In the genomic region with DNA sequence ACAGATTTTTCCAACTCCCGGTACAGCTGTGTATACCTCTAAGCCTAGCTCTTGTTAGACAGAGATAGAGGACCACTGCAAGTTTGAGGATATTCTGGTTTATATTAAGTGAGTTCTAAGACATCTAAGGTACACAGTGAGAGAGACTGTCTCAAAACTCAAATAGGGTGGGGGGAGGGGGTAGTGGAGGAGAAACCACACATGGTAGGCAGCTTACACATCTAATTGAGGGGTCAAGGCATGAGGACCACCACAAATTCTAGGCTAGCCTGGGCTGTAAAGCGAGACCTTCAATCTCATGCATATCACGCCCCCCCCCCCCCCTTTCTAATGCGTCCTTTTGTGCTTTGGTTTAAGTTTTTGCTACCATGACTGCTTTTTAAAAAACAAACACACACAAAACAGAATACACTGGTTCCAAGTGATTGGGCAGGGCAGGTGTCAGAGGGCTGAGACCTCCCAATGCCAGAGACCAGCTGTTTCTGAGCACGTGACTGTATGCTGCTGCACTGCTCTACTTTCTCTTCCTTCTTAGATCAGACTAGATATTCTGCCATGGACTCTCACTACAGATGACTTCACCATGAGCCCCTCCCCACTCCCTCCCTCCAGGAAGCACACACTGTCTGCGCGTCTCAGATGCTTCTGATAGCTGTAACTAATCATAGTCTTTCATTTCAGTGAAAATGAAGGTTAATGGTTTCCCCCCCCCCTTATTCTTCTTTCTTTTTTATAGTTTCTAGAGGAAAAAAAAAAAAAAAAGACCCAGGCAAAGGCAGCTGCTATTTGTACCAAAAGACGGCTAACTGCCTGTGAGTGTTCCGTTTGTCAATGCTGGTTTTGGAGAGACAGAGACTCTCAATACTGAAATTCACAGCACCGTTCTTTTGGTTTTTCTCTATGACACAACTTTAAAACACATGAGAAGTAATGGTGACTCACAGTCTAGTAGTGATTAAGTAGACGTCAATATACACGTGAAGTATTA, we compare ENCODE assay signal across 8 mouse cellular contexts. TPM values are rescaled to one million over a fixed set of nuclear protein-coding genes. Genes with fewer than 3 reads are reported as not detected.
DNase-seq lines count a peak whose midpoint lies in the region; ATAC-seq and TF ChIP-seq lines count a peak whose summit lies in the region.

No protein-coding gene starts in this region.

- ATAC-seq in forebrain, embryonic 11.5 days (replicated peaks; ENCODE audit: low FRiP score) = 0 out of 2 replicates have a peak, but pooled peaks have one; percentile 55
- peak; percentile 92 for ATAC-seq in intestine, embryonic 15.5 days
- ATAC-seq in lung, postnatal 0 days = peak; percentile 86

- no peak overlapping the region for H3K4me2 ChIP-seq in forebrain, embryonic 11.5 days (ENCODE audit: low read depth, low read length, severe bottlenecking)
- H3K4me2 ChIP-seq in intestine, embryonic 15.5 days (replicated peaks) = no peak overlapping the region
- no peak overlapping the region for H3K4me2 ChIP-seq in lung, postnatal 0 days (replicated peaks; ENCODE audit: low read depth, low read length)

- H3K4me3 ChIP-seq in forebrain, embryonic 11.5 days (ENCODE audit: low read depth, low read length) = no peak overlapping the region
- H3K4me3 ChIP-seq in forebrain, embryonic 10.5 days = no peak overlapping the region
- H3K4me3 ChIP-seq in intestine, embryonic 15.5 days (replicated peaks) = no peak overlapping the region
- no peak overlapping the region for H3K4me3 ChIP-seq in lung, postnatal 0 days (ENCODE audit: low read depth, low read length)

- H3K27ac ChIP-seq in forebrain, embryonic 11.5 days (ENCODE audit: low read depth, low read length) = no peak overlapping the region
- no peak overlapping the region for H3K27ac ChIP-seq in forebrain, embryonic 10.5 days
- no peak overlapping the region for H3K27ac ChIP-seq in intestine, embryonic 15.5 days
- H3K27ac ChIP-seq in lung, postnatal 0 days (ENCODE audit: low read length) = no peak overlapping the region

- DNase-seq in forebrain, embryonic 11.5 days (ENCODE audit: low spot score) = no peak
- DNase-seq in forebrain, embryonic 10.5 days (ENCODE audit: extremely low spot score, low spot score) = no peak
- DNase-seq in embryo, embryonic 11 days = peak; percentile 22
- DNase-seq in lung, postnatal 0 days (ENCODE audit: low spot score) = peak; percentile 68
- peak; percentile 63 for DNase-seq in skeletal muscle tissue, adult 2 months (ENCODE audit: low read depth, low spot score)
- DNase-seq in right cerebral cortex, postnatal 25 days = no peak
- DNase-seq in ovary, postnatal 14 days (ENCODE audit: low spot score) = no peak

- H3K4me1 ChIP-seq in forebrain, embryonic 11.5 days (replicated peaks; ENCODE audit: control insufficient read depth, insufficient read depth, low read length) = no peaks in the 10 kb centered on the region
- peaks cover 14% of the 10 kb centered on the region for H3K4me1 ChIP-seq in forebrain, embryonic 10.5 days
- 0 out of 2 replicates have a peak, but pooled peaks cover 3% of the 10 kb centered on the region for H3K4me1 ChIP-seq in intestine, embryonic 15.5 days (replicated peaks)
- no peaks in the 10 kb centered on the region for H3K4me1 ChIP-seq in lung, postnatal 0 days (ENCODE audit: insufficient read depth, low read depth, low read length)

- no peaks in the 10 kb centered on the region for H3K36me3 ChIP-seq in forebrain, embryonic 11.5 days (ENCODE audit: control insufficient read depth, insufficient read depth, low read length)
- H3K36me3 ChIP-seq in forebrain, embryonic 10.5 days (replicated peaks) = peaks cover 12% of the 10 kb centered on the region
- no peaks in the 10 kb centered on the region for H3K36me3 ChIP-seq in intestine, embryonic 15.5 days
- no peaks in the 10 kb centered on the region for H3K36me3 ChIP-seq in lung, postnatal 0 days (ENCODE audit: insufficient read depth, low read length)

- 76% methylated on average over 12 of the region's 12 CpGs for WGBS in forebrain, embryonic 11.5 days
- 86% methylated on average over 12 of the region's 12 CpGs for WGBS in forebrain, embryonic 10.5 days
- 44% methylated on average over 12 of the region's 12 CpGs for WGBS in intestine, embryonic 15.5 days
- WGBS in lung, postnatal 0 days = 54% methylated on average over 12 of the region's 12 CpGs

- no peak for TF ChIP-seq CTCF in lung, postnatal 0 days (IDR thresholded peaks at IDR 0.05)

- no peaks in the 10 kb centered on the region for H3K9me3 ChIP-seq in forebrain, embryonic 11.5 days (ENCODE audit: control insufficient read depth, low read length)
- no peaks in the 10 kb centered on the region for H3K9me3 ChIP-seq in forebrain, embryonic 10.5 days
- no peaks in the 10 kb centered on the region for H3K9me3 ChIP-seq in intestine, embryonic 15.5 days
- no peaks in the 10 kb centered on the region for H3K9me3 ChIP-seq in lung, postnatal 0 days (ENCODE audit: low read length)

- no peak overlapping the region for H3K9ac ChIP-seq in forebrain, embryonic 11.5 days (ENCODE audit: low read length)
- no peak overlapping the region for H3K9ac ChIP-seq in intestine, embryonic 15.5 days
- H3K9ac ChIP-seq in lung, postnatal 0 days (replicated peaks; ENCODE audit: low read depth) = no peak overlapping the region

- TF ChIP-seq EP300 in lung, postnatal 0 days (IDR thresholded peaks at IDR 0.05) = no peak

- no peaks in the 10 kb centered on the region for H3K27me3 ChIP-seq in forebrain, embryonic 11.5 days (ENCODE audit: control insufficient read depth, insufficient read depth, low read length)
- no peaks in the 10 kb centered on the region for H3K27me3 ChIP-seq in forebrain, embryonic 10.5 days (ENCODE audit: poor library complexity, severe bottlenecking)
- H3K27me3 ChIP-seq in intestine, embryonic 15.5 days (replicated peaks) = no peaks in the 10 kb centered on the region
- H3K27me3 ChIP-seq in lung, postnatal 0 days (replicated peaks; ENCODE audit: insufficient read depth, low read length) = no peaks in the 10 kb centered on the region

RNA-seq across cellular contexts. Expression of a gene that starts 22.7 kb away (rescaled TPM):
- 40.0 and 41.1 TPM in 2 replicates for polyA plus RNA-seq in forebrain, embryonic 11.5 days (2014; fragmentation: Nextera tagmentation; extraction: Ambion mirVana)
- 15.3 and 15.4 TPM in 2 replicates for polyA plus RNA-seq in forebrain, embryonic 10.5 days (2016; fragmentation: Nextera tagmentation; extraction: Ambion mirVana)
- polyA plus RNA-seq in intestine, embryonic 15.5 days (2015; fragmentation: Nextera tagmentation; extraction: Ambion mirVana) = 12.3 and 12.9 TPM in 2 replicates
- polyA plus RNA-seq in lung, postnatal 0 days (2015; fragmentation: Nextera tagmentation; extraction: Ambion mirVana) = 14.6 and 15.3 TPM in 2 replicates

Comparison
In these comparisons a context has a peak if more than half of its experiments do, and no peak if none do; other contexts are left out.
1. DNase-seq: peak in embryo, embryonic 11 days (single experiment), lung, postnatal 0 days (single experiment) and skeletal muscle tissue, adult 2 months (single experiment); none in forebrain, embryonic 11.5 days (single experiment), forebrain, embryonic 10.5 days (single experiment), right cerebral cortex, postnatal 25 days (single experiment) and ovary, postnatal 14 days (single experiment).
2. Peak in every context shown above with its lines, with median percentiles within 50 percentile points of each other: ATAC-seq.